Mouse (Mus musculus) embryonic facial prominence, embryonic 13.5 days (tissue): ENCODE measurements around the gene Atp2c2. TPM values are rescaled to one million over a fixed set of nuclear protein-coding genes. Genes with fewer than 3 reads are reported as not detected.

Experiments used
- polyA plus RNA-seq: library from polyadenylated mRNA; unstranded; fragments of >200 nt; fragmentation: Nextera tagmentation; extraction: Ambion mirVana; gene quantifications from 2 replicates; pipeline ENCODE4 v1.2.1, GENCODE M21; 2015

Gene Atp2c2
- polyA plus RNA-seq, 1 experiment from 2014 or later: 2.3 TPM

Other genes starting within 250 kb of the Atp2c2 start
- gene Slc38a8, start 198.3 kb upstream of the Atp2c2 start, polyA plus RNA-seq: 0.07 TPM in 1 of 2 replicates, not detected in the other
- gene Mbtps1, start 141.3 kb upstream of the Atp2c2 start, polyA plus RNA-seq: 132 and 150 TPM in 2 replicates
- gene Hsdl1, start 124.8 kb upstream of the Atp2c2 start, polyA plus RNA-seq: 29.1 and 30.0 TPM in 2 replicates
- 0.08 and 0.19 TPM in 2 replicates for gene Dnaaf1, start 124.8 kb upstream of the Atp2c2 start, polyA plus RNA-seq
- 12.9 and 13.7 TPM in 2 replicates for gene Taf1c, start 94.8 kb upstream of the Atp2c2 start, polyA plus RNA-seq
- not detected in 2 replicates for gene Adad2, start 87.3 kb upstream of the Atp2c2 start, polyA plus RNA-seq
- gene Kcng4, start 64.3 kb upstream of the Atp2c2 start, polyA plus RNA-seq: 0.18 and 0.26 TPM in 2 replicates
- 0.25 TPM in 1 of 2 replicates, not detected in the other for gene Wfdc1, start 33.6 kb upstream of the Atp2c2 start, polyA plus RNA-seq
- gene Tldc1, start 78.4 kb downstream of the Atp2c2 start, polyA plus RNA-seq: 11.6 and 11.7 TPM in 2 replicates
- gene Cotl1, start 140.5 kb downstream of the Atp2c2 start, polyA plus RNA-seq: 71.3 and 90.2 TPM in 2 replicates
- 8.4 and 11.6 TPM in 2 replicates for gene Klhl36, start 162.3 kb downstream of the Atp2c2 start, polyA plus RNA-seq
- gene Usp10, start 210.4 kb downstream of the Atp2c2 start, polyA plus RNA-seq: 127 and 144 TPM in 2 replicates
- gene Gm20388, start 210.8 kb downstream of the Atp2c2 start, polyA plus RNA-seq: 7.1 TPM in 1 of 2 replicates, not detected in the other